Mouse (Mus musculus): ENCODE data around the gene Bcdin3d. TPM values are rescaled to one million over a fixed set of nuclear protein-coding genes. Genes with fewer than 3 reads are reported as not detected.

Bcdin3d gene
- total RNA-seq, 2 experiments from 2014 or later, result 3.2 to 4.0 TPM

Other genes with a start within 250 kb of the Bcdin3d start
- gene Kcnh3, start 249.9 kb downstream of the Bcdin3d start, total RNA-seq (2021), result under 1 TPM; 0.06 to 0.18 TPM
- gene Mcrs1, start 222.8 kb downstream of the Bcdin3d start, total RNA-seq (2021), result 10 to 100 TPM; 47.4 to 50.9 TPM
- 10 to 100 TPM; 20.2 to 20.7 TPM for gene Prpf40b, start 179.6 kb downstream of the Bcdin3d start, total RNA-seq (2021)
- gene Fam186b, start 178.8 kb downstream of the Bcdin3d start, total RNA-seq (2021), result not detected
- 10 to 100 TPM; 20.1 to 21.1 TPM for gene Fmnl3, start 104.2 kb downstream of the Bcdin3d start, total RNA-seq (2021)
- gene Tmbim6, start 81.8 kb downstream of the Bcdin3d start, total RNA-seq (2021), result 100 to 1,000 TPM; 207 to 215 TPM
- gene Nckap5l, start 17.0 kb downstream of the Bcdin3d start, total RNA-seq (2021), result 1 to 10 TPM; 6.4 to 7.6 TPM
- under 1 TPM in 1 of 2 experiments, not detected in 1; 0.11 TPM for gene Faim2, start 53.4 kb upstream of the Bcdin3d start, total RNA-seq (2021)
- gene Aqp2, start 104.3 kb upstream of the Bcdin3d start, total RNA-seq (2021), result not detected
- under 1 TPM in 1 of 2 experiments, not detected in 1; 0.22 TPM for gene Aqp5, start 116.1 kb upstream of the Bcdin3d start, total RNA-seq (2021)
- not detected for gene Aqp6, start 126.7 kb upstream of the Bcdin3d start, total RNA-seq (2021)
- gene Racgap1, start 176.9 kb upstream of the Bcdin3d start, total RNA-seq (2021), result 1 to 10 TPM; 2.8 to 3.0 TPM
- under 1 TPM; 0.48 to 0.55 TPM for gene Asic1, start 195.6 kb upstream of the Bcdin3d start, total RNA-seq (2021)
- gene Smarcd1, start 227.4 kb upstream of the Bcdin3d start, total RNA-seq (2021), result 10 to 100 TPM; 23.5 to 25.3 TPM
- gene Gm17349, start 230.8 kb upstream of the Bcdin3d start, total RNA-seq (2021), result 1 to 10 TPM; 2.8 to 4.2 TPM
- 10 to 100 TPM; 54.1 to 67.6 TPM for gene Gpd1, start 242.8 kb upstream of the Bcdin3d start, total RNA-seq (2021)